Mouse (Mus musculus) megakaryocyte-erythroid progenitor cell, adult 5-6 weeks (primary cell): ENCODE measurements around the gene Stat4. TPM values are rescaled to one million over a fixed set of nuclear protein-coding genes. Genes with fewer than 3 reads are reported as not detected.

Experiments
- ATAC-seq: replicated peaks from 2 replicates; pipeline ENCODE4 v1.8.0; 2016; ENCODE audit warnings: mild to moderate bottlenecking, inconsistent platforms; ENCODE audit not compliant: severe bottlenecking, poor library complexity, low FRiP score, low TSS enrichment
- total RNA-seq, 2 experiments: library from RNA; stranded (forward) in 1 of 2; stranded (reverse) in 1 of 2; fragments of 200-1000, 215-1000 nt in 1 of 2; fragments of >200 nt in 1 of 2; fragmentation: Nextera tagmentation in 1 of 2; gene quantifications; 2 replicates each; pipeline ENCODE4 v1.2.3; 2014 to 2017

Gene Stat4
- total RNA-seq, 2 experiments from 2014 or later = 9.1 to 9.6 TPM

- no peak for ATAC-seq
Measured at GRCm38 (mm10) chr1:52087128-52087527, 100.2 kb downstream of the Stat4 start.

GRCm38 (mm10) chr1:52088634-52089033 lies 101.7 kb downstream of the Stat4 start:
- no peak for ATAC-seq

DNA sequence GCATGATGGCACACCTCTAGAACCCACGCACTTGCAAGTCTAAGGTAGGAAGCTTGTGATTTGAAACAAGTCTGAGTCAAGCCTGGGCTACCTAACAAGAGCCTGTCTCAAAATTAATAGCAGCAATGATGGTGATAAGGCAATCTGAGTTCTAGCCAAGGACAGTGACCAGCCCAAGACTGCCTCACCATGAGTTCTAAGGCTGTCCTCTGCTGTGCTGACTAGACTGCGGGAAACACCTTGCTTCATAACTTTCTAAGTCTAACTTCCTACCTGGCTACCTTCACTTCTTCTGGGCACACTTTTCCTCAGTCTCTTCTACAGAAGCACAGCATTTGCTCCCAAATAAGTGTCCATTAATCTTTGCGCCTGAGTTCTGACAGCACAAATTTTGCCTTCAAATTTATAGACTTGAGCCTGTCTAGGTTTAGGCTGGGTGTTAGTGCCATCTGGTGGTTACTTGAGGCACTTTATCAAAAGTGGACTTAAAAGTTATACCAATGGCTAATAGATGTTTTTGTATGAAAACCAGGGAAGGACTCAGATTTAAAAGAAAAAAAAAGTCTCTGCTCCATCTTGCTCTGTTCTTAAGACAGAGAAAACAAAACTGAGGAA lies 111.8 kb downstream of the Stat4 start:
- peak; percentile 71; the same call in 1 of the 2 replicates for ATAC-seq

- peak; percentile 91 for ATAC-seq
Measured at GRCm38 (mm10) chr1:52100496-52100895, 113.5 kb downstream of the Stat4 start.

DNA sequence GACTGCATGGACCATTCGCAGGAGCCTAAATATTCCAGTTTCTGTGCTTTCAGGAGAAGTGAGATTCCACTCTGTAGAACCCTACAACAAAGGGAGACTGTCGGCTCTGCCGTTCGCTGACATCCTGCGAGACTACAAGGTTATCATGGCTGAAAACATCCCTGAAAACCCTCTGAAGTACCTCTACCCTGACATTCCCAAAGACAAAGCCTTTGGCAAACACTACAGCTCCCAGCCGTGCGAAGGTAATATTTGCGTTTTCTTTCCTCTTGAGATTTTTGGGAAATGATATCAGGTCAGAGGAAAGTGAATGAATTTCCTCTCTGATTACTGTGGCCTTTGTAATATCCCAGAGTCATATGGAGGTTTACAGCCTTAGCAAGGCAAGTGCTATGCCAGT lies 115.8 kb downstream of the Stat4 start:
- no peak for ATAC-seq

DNA sequence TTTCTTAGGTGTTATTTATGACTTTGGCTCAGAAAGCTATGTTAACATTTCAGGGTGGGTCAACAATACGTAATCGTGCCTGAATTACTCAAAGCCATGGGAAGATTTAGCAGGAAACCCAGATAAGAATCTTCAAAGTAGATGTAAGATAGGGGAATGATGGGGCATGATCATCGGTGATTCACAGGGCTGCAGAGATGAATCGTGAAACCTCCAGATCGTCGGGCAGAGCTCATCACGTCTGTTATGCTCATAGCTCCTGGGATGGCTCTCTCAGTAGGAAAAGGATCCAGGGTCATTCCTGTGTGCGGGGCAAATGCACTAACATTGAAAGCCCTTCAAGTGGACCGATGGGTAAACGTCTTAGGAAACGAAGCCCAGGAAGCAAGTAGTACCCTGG lies 120.3 kb downstream of the Stat4 start:
- no peak for ATAC-seq

DNA sequence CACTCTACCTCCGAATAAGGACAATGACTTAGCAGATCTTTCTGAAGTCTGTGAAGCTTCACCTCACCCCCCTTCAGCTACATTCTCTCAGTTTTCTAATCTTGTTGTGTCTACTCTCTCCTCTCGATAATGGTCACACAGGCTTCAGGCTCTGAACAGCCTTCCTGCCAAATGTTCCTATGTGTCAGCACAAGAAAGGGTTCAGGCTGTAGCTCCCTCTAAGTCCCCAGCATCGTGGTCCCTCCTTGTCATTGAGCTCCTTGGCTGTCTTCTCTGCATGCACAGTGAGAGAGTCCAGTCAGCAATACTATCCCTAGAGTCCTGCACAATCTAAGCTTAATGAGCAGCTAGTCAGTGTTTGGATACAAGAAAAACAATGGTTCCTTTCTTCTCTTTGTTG lies 124.3 kb downstream of the Stat4 start:
- no peak for ATAC-seq

GRCm38 (mm10) chr1:52112301-52112700 lies 125.4 kb downstream of the Stat4 start:
- ATAC-seq = no peak

- no peak; the same call in 1 of the 2 replicates for ATAC-seq
Measured at GRCm38 (mm10) chr1:52113067-52113665, 126.2 kb downstream of the Stat4 start.

DNA sequence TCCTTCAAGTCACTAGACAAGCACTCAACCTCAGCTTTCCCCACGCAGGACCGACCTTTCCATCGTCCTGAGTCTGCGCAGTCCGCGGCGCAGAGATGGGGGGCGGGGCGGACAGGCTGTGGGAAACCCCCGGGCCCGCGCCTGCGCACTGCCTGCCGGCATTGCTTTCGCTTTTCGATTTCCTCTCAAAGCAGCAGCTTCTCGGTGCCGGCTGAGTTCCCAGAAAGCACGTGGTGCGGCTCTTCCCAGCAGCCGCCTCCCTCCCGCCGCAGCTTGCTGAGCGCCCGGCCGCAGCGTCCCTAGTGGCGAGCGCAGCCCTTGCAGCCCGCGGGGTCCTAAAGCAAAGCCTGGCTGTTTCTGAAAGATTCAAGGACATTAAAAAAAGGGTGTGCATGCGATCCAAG lies 126.7 kb downstream of the Stat4 start:
- ATAC-seq = peak; percentile 91

DNA sequence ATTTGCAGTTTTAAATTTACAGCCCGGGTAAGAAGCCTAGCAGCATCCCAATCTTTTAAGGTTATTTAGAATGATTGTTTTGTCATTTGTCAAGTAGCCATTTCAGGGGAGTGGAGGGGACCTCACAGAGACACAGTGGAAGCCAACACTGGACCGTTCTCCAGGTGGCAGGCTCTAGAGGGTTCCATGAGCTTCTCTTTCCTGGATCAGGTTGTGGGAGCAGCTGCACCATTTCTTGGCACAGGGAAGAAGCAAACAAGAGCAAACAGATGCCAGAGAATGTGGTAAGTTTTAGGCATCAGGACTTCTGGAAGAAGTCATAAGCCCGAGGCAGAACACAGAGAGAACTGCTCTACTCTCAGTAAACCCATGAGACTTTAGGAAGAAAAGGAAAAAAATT lies 129.5 kb downstream of the Stat4 start:
- no peak for ATAC-seq

DNA sequence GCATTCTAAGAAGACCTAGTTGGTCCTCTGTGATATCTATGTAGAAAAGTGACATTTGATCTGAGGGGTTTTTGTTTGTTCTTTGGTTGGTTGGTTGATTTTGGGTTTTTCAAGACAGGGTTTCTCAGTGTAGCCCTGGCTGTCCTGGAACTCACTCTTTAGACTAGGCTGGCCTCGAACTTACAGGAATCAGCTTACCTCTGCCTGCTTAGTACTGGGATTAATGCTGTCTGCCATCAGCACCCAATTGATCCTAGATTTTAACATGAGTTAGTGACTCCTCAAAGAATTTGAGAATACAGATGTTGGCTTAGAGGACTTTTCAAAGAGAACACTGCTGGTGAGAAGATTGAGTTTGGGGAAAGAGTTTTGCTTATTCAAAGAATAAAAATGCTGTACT lies 130.8 kb downstream of the Stat4 start:
- ATAC-seq = no peak

GRCm38 (mm10) chr1:52118860-52119591 lies 132.1 kb downstream of the Stat4 start, which contains the start of gene Stat1:
Stat1 (plus strand) TSS chr1:52119440.
- ATAC-seq = peak; percentile 94

GRCm38 (mm10) chr1:52119691-52120090 lies 132.7 kb downstream of the Stat4 start:
- peak; percentile 37 for ATAC-seq

GRCm38 (mm10) chr1:52120191-52120590 lies 133.2 kb downstream of the Stat4 start:
- peak; percentile 10 for ATAC-seq

- ATAC-seq = no peak
Measured at GRCm38 (mm10) chr1:52121052-52121451, 134.1 kb downstream of the Stat4 start.

GRCm38 (mm10) chr1:52124818-52125217 lies 137.9 kb downstream of the Stat4 start:
- ATAC-seq = no peak

DNA sequence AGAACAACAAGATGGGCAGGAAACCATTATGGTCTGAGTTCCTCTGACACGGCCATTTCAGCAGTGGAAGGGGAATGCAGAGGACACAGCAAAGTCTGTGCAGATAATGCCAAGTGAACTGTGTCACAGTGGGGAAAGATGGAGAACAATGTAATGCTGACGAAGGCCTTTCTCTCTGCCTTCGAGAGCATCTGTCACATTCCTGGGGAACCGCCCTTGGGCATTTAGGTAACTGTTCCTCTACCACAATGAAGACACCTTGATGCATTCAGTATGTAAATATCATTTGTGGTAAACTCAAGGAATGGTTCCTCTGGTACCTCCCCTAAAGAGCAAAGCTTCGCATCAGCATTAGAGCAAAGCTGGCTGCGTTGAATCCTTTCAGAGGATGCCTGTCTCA lies 140.4 kb downstream of the Stat4 start:
- ATAC-seq = no peak

DNA sequence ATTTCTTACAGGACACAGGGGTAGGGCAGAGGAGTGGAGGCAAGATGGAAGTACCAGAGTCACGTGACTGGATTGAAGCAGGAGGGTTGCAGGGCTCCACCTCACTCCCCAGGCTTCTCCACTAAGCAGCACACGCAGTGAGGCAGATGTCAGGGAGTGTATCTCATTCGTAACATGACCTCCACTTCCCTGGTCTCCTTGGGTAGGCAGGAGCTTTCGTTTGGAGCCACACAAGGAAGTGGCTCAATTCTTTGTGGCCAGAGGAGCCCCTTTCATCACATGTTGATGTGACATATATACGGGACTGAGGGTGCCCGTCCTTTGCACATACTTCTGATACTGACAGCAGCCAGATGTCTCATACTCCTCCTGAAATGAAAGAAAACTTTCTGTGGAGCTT lies 142.8 kb downstream of the Stat4 start:
- no peak for ATAC-seq

- no peak for ATAC-seq
Measured at GRCm38 (mm10) chr1:52131787-52132377, 144.9 kb downstream of the Stat4 start.
